18 mouse cellular contexts compared by ENCODE assay signal in genomic region chr4:54354391-54354726, GRCm38 (mm10).
A peak's percentile ranks its signal among the peaks of the same experiment; 100 is the strongest.
DNase-seq lines count a peak whose midpoint lies in the region; ATAC-seq and TF ChIP-seq lines count a peak whose summit lies in the region.
"Had no signal": no experiment of that assay in that cellular context is flagged by ENCODE, and none has a peak within 500 bp of the region (broad histone marks: within the 10 kb centered on the region; RNA-seq: fewer than 3 reads in every experiment).

No protein-coding gene starts in this region.

- no peak overlapping the region for H3K9ac ChIP-seq in forebrain, postnatal 0 days
- H3K9ac ChIP-seq in neural tube, embryonic 14.5 days (replicated peaks; ENCODE audit: low read depth, low read length): no peak overlapping the region
- H3K9ac ChIP-seq in heart, adult 2 months (ENCODE audit: low read depth, low read length): no peak overlapping the region
- H3K9ac ChIP-seq: limb, embryonic 12.5 days; liver, embryonic 14.5 days had no signal

- no peaks in the 10 kb centered on the region for H3K27me3 ChIP-seq in forebrain, postnatal 0 days (ENCODE audit: insufficient read depth, low read length)
- H3K27me3 ChIP-seq in midbrain, embryonic 10.5 days (ENCODE audit: low read depth, poor library complexity, severe bottlenecking): no peaks in the 10 kb centered on the region
- no peaks in the 10 kb centered on the region for H3K27me3 ChIP-seq in neural tube, embryonic 14.5 days (ENCODE audit: control insufficient read depth, insufficient read depth, low read length)
- no peaks in the 10 kb centered on the region for H3K27me3 ChIP-seq in heart, adult 2 months (ENCODE audit: control insufficient read depth, insufficient read depth, low read length)
- H3K27me3 ChIP-seq: limb, embryonic 12.5 days; Patski had no signal

- H3K79me2 ChIP-seq in heart, adult 2 months (replicated peaks; ENCODE audit: control insufficient read depth, insufficient read depth, low read length): no peaks in the 10 kb centered on the region

- no peak for TF ChIP-seq CTCF in forebrain, postnatal 0 days (IDR thresholded peaks at IDR 0.05; ENCODE audit: low read depth)
- TF ChIP-seq CTCF in heart, adult 2 months (IDR thresholded peaks at IDR 0.05): no peak

- no peak overlapping the region for H3K4me2 ChIP-seq in forebrain, postnatal 0 days (ENCODE audit: low read depth)
- H3K4me2 ChIP-seq in neural tube, embryonic 14.5 days (ENCODE audit: low read depth, low read length): no peak overlapping the region
- H3K4me2 ChIP-seq: limb, embryonic 12.5 days had no signal

- no peak for TF ChIP-seq POLR2A in heart, adult 2 months (IDR thresholded peaks at IDR 0.05; ENCODE audit: insufficient read depth, low read depth, low read length)

- H3K4me1 ChIP-seq in forebrain, postnatal 0 days (ENCODE audit: insufficient read depth): no peaks in the 10 kb centered on the region
- peaks cover 15% of the 10 kb centered on the region for H3K4me1 ChIP-seq in midbrain, embryonic 10.5 days
- H3K4me1 ChIP-seq in neural tube, embryonic 14.5 days (ENCODE audit: control insufficient read depth, insufficient read depth, low read length): no peaks in the 10 kb centered on the region
- no peaks in the 10 kb centered on the region for H3K4me1 ChIP-seq in heart, adult 2 months (ENCODE audit: control insufficient read depth, insufficient read depth, low read length)
- H3K4me1 ChIP-seq: limb, embryonic 12.5 days had no signal

- peak; percentile 59 for DNase-seq in left cerebral cortex, postnatal 4 days
- no peak for DNase-seq in left cerebral cortex, adult 11 months (ENCODE audit: low spot score)
- peak; percentile 60 for DNase-seq in forebrain, postnatal 0 days
- no peak for DNase-seq in midbrain, embryonic 10.5 days (ENCODE audit: low spot score)
- DNase-seq in gastrocnemius, postnatal 25 days: no peak
- DNase-seq in heart, adult 2 months: no peak
- DNase-seq in B cell, adult 2 months: no peak
- DNase-seq: cerebellum, adult 18-20 months; heart, adult 18-20 months; kidney, adult 9 months; right cerebral cortex, postnatal 25 days had no signal

- intact Hi-C loops in left cerebral cortex, postnatal 4 days (cut with DNase I): no loop called here
- intact Hi-C loops in heart, adult 2 months (cut with DNase I): no loop called here

- peak; percentile 76; the same call in 1 of the 2 replicates for ATAC-seq in forebrain, postnatal 0 days
- ATAC-seq in neural tube, embryonic 14.5 days (ENCODE audit: low read depth): peak; percentile 75; the same call in 1 of the 2 replicates
- ATAC-seq: inflammation-experienced regulatory T-cells, adult 6 months; lung, postnatal 0 days; Patski had no signal

- no peaks in the 10 kb centered on the region for H3K9me3 ChIP-seq in forebrain, postnatal 0 days (ENCODE audit: low read length)
- no peaks in the 10 kb centered on the region for H3K9me3 ChIP-seq in midbrain, embryonic 10.5 days (replicated peaks)
- H3K9me3 ChIP-seq in neural tube, embryonic 14.5 days (ENCODE audit: control insufficient read depth, low read length): no peaks in the 10 kb centered on the region
- H3K9me3 ChIP-seq: limb, embryonic 12.5 days had no signal

- WGBS in forebrain, postnatal 0 days: 6% methylated on average over 4 of the region's 4 CpGs
- whole genome bisulfite sequencing in midbrain, embryonic 10.5 days: 49% methylated on average over 4 of the region's 4 CpGs
- WGBS in neural tube, embryonic 14.5 days: 8% methylated on average over 4 of the region's 4 CpGs
- WGBS in heart, adult 2 months: 72% methylated on average over 4 of the region's 4 CpGs

- H3K36me3 ChIP-seq in forebrain, postnatal 0 days (ENCODE audit: insufficient read depth): no peaks in the 10 kb centered on the region
- no peaks in the 10 kb centered on the region for H3K36me3 ChIP-seq in midbrain, embryonic 10.5 days
- H3K36me3 ChIP-seq in neural tube, embryonic 14.5 days (ENCODE audit: control insufficient read depth, insufficient read depth, low read length): no peaks in the 10 kb centered on the region
- H3K36me3 ChIP-seq in heart, adult 2 months (ENCODE audit: control insufficient read depth, insufficient read depth, low read length): no peaks in the 10 kb centered on the region
- H3K36me3 ChIP-seq: limb, embryonic 12.5 days had no signal

- H3K4me3 ChIP-seq in forebrain, postnatal 0 days (ENCODE audit: low read depth, low read length): no peak overlapping the region
- H3K4me3 ChIP-seq in midbrain, embryonic 10.5 days: no peak overlapping the region
- no peak overlapping the region for H3K4me3 ChIP-seq in neural tube, embryonic 14.5 days (ENCODE audit: low read depth, low read length)
- no peak overlapping the region for H3K4me3 ChIP-seq in heart, adult 2 months
- H3K4me3 ChIP-seq: left cerebral cortex, adult 2 months; limb, embryonic 12.5 days had no signal

- TF ChIP-seq EP300 in heart, adult 2 months (IDR thresholded peaks at IDR 0.05; ENCODE audit: insufficient read depth, low read depth, low read length): no peak

- H3K27ac ChIP-seq in forebrain, postnatal 0 days (ENCODE audit: low read depth, low read length): no peak overlapping the region
- peak overlapping the region; percentile 77 for H3K27ac ChIP-seq in midbrain, embryonic 10.5 days (replicated peaks)
- no peak overlapping the region for H3K27ac ChIP-seq in neural tube, embryonic 14.5 days (ENCODE audit: low read depth, low read length)
- no peak overlapping the region for H3K27ac ChIP-seq in heart, adult 2 months
- H3K27ac ChIP-seq: left cerebral cortex, adult 2 months; limb, embryonic 12.5 days; liver, embryonic 14.5 days had no signal

Comparison
In these comparisons a context has a peak if more than half of its experiments do, and no peak if none do; other contexts are left out.
1. DNase-seq: peak in left cerebral cortex, postnatal 4 days (single experiment) and forebrain, postnatal 0 days (single experiment); none in left cerebral cortex, adult 11 months (single experiment), midbrain, embryonic 10.5 days (single experiment), gastrocnemius, postnatal 25 days (single experiment), heart, adult 2 months (0 of 2) and B cell, adult 2 months (0 of 2).